Mouse (Mus musculus) thymus, postnatal 0 days (tissue): ENCODE data around the gene Spns3. TPM values are rescaled to one million over a fixed set of nuclear protein-coding genes. Genes with fewer than 3 reads are reported as not detected.
A peak's percentile ranks its signal among the peaks of the same experiment; 100 is the strongest.

Experiments
- DNase-seq: peaks from one replicate; pipeline ENCODE4 v3.0.0-alpha.2; 2015; ENCODE audit warnings: low spot score
- polyA plus RNA-seq: library from polyadenylated mRNA; unstranded; fragments of >200 nt; fragmentation: Nextera tagmentation; extraction: Ambion mirVana; gene quantifications from 2 replicates; pipeline ENCODE4 v1.2.1, GENCODE M21; 2015

Gene Spns3
- polyA plus RNA-seq, 1 experiment from 2014 or later: 6.4 TPM

DNA sequence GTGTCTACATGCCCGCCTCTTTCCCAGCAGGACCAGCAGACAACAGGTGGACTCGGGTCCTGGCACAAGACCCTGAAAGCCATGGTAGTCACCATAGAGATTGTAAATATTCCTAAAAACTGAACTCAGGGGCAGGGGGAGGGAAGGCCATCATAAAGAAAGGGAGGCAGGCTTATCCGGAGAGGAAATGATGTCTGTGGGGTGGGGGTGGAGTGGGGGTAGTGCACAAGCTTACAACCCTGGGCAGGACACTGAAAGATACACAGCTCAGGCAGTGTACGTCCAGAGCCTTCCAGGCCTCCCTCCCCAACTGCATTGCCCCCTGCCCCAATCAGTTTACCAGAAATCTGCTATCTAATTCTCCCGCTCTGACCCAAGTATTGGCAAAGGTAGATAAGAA is 63.1 kb downstream of the Spns3 start:
- DNase-seq: no peak

GRCm38 (mm10) chr11:72485960-72486359 is 64.3 kb downstream of the Spns3 start:
- no peak for DNase-seq

GRCm38 (mm10) chr11:72485157-72485556 is 65.1 kb downstream of the Spns3 start:
- peak; percentile 11 for DNase-seq

DNA sequence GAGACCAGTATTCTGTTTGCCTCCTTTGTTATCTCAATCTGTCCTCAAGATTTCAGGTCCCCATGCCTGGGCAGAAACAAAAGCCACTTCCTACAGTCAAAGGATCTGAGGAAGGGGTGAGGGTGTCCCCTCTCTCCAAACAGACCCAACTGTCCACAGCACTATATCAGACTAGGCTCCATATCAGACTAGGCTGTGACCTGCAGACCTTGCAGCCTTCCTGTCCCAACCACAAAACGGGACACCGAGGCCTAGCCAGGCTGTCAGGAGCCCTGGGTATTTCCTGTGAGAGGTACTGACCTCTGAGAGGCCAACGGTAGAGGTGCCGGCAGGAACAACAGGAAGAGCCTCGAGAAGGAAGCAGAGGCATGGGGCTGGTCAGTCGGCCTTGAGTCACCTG is 65.8 kb downstream of the Spns3 start:
- DNase-seq: no peak

DNA sequence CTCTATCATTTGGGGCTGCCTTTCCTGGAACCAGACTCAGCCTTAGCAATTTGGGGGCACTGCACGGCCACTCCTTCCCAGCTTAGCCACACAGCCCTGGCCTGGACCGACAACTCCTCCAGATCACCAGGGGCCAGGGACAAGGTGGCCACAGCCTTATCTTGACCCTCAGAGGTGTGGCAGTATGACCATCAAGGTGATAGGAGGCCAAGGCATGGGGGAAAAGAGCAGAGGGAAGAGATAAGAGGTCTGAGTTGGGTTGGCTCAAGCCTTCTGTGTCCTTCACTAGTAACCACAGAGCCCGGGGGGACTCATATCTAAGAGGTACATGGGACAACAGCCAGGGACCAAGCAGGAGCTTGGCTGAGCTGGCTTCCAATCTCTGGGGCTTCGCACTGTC is 68.4 kb downstream of the Spns3 start:
- no peak for DNase-seq

- DNase-seq: no peak
Measured at GRCm38 (mm10) chr11:72481313-72481712, 69.0 kb downstream of the Spns3 start.

GRCm38 (mm10) chr11:72479499-72479898 is 70.8 kb downstream of the Spns3 start:
- DNase-seq: no peak

- no peak for DNase-seq
Measured at GRCm38 (mm10) chr11:72478228-72478627, 72.1 kb downstream of the Spns3 start.

DNA sequence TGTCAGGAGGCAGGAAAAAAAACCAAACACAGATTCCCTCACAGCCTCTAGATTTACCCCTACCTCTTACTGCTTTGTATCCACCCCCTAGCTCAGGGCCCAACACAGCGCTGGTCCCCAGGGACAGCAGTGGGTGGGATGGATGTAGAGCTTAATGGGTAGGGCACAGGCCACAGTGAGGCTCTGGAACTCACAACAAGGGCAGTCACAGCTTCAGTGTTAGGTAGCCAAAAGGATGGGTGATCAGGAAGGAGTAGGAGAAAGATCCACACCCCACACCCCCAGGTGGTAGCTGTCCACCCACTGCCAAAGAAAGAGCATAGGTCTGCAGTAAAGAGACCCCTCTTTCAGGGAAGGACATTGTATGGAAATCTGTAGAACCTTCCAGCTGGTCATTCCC is 72.7 kb downstream of the Spns3 start:
- DNase-seq: no peak

GRCm38 (mm10) chr11:72477182-72477581 is 73.1 kb downstream of the Spns3 start:
- no peak for DNase-seq

DNA sequence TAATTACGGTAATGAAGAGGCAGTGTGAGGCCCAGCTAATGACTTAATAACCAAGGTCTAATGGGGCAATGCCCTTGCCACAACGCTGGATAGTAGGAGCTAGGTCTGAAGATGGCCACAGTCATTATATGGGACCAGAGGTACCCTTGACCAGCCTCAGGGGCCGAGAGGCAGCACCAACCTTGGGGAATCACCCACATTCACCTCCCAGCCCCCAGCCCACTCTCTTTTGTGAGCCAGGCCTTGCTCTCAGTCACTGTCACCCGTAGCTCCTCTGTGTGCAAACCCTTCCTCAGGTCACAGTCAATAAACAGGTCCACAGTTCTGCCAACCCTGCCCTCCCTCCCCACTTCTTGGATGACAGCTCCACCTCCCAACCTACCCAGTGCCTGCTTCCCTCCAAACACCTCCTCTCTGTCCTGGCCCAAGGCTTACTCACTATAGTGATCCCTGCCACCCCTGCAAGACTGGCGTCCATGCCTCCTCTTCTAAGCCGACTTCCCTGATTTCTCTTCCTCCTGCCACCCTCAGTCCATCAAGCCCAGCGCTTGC is 74.2 kb downstream of the Spns3 start:
- no peak for DNase-seq

DNA sequence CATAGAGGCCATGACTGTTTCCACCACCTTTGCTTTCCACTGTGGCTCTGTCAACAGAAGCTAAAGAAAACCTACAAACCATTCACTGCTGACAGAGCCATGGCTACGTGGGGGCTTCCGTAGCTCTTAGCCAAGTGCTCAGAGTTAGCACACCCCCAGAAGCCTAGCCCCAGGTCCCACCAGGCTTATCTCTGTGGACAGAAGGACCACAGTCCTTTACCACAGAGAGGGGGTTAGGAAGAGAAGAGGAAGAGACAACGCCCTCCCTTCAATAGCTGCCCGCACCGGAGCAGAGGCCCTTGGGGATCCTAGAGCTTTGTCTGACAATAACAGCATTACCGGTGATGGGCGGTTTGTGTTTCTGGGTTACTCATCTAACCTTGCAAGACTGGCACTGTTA is 74.9 kb downstream of the Spns3 start:
- DNase-seq: no peak

GRCm38 (mm10) chr11:72474926-72475325 is 75.4 kb downstream of the Spns3 start:
- DNase-seq: no peak

- DNase-seq: no peak
Measured at GRCm38 (mm10) chr11:72473540-72473939, 76.8 kb downstream of the Spns3 start.

DNA sequence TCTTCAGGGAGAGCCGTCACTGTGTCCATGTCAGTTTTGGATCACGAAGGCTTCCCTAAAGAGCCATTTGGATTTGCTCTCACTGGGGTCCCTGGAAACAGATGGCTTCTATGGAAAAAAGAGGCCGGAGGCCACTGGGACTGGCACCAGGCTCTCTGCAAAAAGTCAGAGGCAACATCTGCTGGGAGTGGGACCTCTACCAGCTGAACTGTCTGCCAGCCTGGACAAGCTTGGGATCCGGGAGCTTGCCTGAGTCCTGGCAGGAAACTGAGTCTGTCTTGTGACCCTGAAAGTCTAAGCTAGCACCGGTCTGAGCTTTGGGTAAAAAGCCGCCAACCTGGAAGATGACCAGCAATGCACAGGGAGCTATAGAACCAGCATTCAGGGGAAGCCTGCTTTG is 78.9 kb downstream of the Spns3 start:
- no peak for DNase-seq

GRCm38 (mm10) chr11:72470004-72470403 is 80.3 kb downstream of the Spns3 start:
- DNase-seq: no peak

DNA sequence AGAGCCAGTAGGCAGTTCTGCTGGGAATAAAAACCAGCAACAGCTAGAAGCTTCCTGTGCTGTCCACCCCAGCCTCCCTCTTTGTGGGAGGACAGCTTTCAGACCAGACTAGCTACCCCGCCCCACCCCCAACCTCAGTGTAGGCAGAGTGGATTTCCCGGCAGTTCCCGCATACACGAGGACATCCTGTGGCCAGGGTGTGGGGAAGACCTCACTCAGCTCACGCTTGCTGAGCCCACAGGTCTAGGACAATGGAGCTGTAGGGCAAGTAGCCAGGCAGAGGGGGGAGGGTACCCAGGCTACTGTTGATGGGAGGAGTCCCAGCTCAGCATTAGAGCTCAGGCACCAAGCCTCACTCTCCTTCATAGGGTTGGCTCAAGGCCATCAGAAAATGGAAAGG is 81.1 kb downstream of the Spns3 start:
- no peak for DNase-seq

DNA sequence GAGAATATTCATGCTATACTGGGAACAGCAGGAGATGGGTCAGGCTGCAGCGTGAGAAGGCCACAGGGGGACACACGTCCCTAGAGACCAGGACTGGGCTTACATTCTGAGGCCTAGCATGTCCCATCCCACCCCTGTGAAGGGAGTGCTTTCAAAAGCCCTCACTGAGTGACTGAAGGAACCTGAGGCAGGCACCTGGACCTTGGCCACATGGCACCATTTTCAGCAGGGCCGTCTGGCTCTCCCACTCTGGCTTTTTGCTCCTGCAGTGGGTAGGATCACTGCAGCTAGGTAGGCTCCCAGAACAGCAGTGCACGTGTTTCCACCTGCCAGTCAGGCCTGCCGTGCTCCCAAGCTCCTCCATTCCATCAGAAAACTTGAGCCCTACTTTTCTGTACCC is 81.8 kb downstream of the Spns3 start:
- no peak for DNase-seq

DNA sequence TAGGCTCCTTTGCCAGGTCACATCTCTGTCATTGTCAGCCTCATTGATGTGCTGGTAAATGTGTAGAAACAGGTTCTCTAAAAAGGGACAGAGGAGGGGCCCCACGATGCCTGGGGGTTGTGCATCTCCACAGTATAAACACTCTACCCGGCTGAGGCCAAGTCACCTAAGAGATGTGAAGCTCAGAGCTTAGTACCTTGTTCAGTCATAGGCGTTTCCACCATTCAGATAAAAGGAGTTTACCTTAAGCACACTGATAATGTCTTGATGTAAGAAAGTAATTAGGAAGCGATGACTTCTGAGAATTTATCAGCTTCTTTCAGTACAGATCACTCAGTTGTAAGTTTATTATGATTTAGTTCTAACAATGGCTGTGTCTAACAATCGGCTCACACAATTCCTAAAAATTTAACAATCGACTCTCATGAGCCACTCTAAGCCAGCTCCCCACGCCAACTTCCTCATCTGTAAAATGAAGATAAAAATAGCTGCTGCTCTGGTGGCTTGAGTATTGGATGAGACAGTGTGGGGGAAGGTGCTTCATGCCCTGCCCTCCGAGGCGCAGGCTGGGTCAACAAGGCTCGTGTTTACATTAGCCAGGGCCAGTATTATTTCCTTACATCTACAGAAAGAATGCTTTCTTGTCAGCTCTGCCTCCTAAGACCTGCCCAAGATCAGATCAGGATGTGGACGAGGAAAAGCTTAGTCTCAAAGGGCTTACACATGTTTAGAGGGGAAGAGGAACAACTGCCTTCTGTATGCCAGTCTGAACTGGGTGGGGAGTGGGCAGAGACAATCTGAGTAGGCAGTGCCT is 83.4 kb downstream of the Spns3 start:
- DNase-seq: no peak

DNA sequence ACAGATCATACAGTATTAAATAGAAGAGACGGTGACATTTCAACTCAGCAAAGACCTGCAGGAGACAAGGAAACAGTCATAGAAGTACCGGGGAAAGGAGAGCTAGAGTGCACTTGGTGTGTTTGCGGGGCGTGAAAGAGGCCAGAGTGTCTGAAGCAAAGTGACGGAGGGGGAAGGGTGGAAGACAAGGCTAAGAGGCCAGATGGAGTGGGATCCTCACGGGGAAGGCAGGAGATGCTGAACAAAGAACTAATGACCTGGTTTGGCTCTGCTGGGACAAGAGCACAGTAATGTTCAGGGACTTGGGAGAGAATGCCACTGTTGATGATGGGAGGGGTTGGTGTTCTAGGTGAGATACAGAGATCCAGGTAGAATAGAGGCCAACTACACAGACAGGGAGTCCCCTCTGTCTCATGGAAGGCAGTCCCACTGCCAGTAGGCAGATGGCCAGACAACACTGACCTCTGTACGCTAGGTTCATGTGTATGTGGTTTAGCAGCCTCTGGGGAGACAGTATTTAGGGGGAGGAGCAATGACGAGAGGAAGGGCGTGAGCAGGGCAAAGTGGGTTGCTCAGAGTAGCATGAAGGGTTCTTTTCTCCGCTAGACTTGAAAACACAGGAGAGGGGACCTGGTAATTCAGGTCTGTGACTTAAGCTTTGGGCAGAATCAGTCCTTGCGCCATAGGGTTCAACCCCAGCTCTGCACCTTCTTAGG is 84.2 kb downstream of the Spns3 start:
- DNase-seq: no peak

GRCm38 (mm10) chr11:72464821-72465220 is 85.5 kb downstream of the Spns3 start:
- no peak for DNase-seq

- no peak for DNase-seq
Measured at GRCm38 (mm10) chr11:72461500-72461981, 88.8 kb downstream of the Spns3 start.
